Mouse (Mus musculus): ENCODE measurements around the gene Rfng. TPM values are rescaled to one million over a fixed set of nuclear protein-coding genes. Genes with fewer than 3 reads are reported as not detected.

The Rfng gene
- polyA plus RNA-seq, 1 experiment from 2014 or later: 66.4 TPM

Other genes with a start within 250 kb of the Rfng start
- 212 and 232 TPM in 2 replicates for gene Mcrip1, start 234.5 kb downstream of the Rfng start, polyA plus RNA-seq (2016; fragmentation: Nextera tagmentation; extraction: Ambion mirVana)
- gene Ppp1r27, start 233.1 kb downstream of the Rfng start, polyA plus RNA-seq (2016; fragmentation: Nextera tagmentation; extraction: Ambion mirVana): not detected in 2 replicates
- 384 and 418 TPM in 2 replicates for gene P4hb, start 211.0 kb downstream of the Rfng start, polyA plus RNA-seq (2016; fragmentation: Nextera tagmentation; extraction: Ambion mirVana)
- 504 and 557 TPM in 2 replicates for gene Arhgdia, start 202.6 kb downstream of the Rfng start, polyA plus RNA-seq (2016; fragmentation: Nextera tagmentation; extraction: Ambion mirVana)
- 652 and 655 TPM in 2 replicates for gene Alyref, start 185.8 kb downstream of the Rfng start, polyA plus RNA-seq (2016; fragmentation: Nextera tagmentation; extraction: Ambion mirVana)
- 165 and 182 TPM in 2 replicates for gene Anapc11, start 185.8 kb downstream of the Rfng start, polyA plus RNA-seq (2016; fragmentation: Nextera tagmentation; extraction: Ambion mirVana)
- 0.98 TPM in 1 of 2 replicates, not detected in the other for gene Npb, start 175.7 kb downstream of the Rfng start, polyA plus RNA-seq (2016; fragmentation: Nextera tagmentation; extraction: Ambion mirVana)
- gene Pcyt2, start 166.3 kb downstream of the Rfng start, polyA plus RNA-seq (2016; fragmentation: Nextera tagmentation; extraction: Ambion mirVana): 148 and 157 TPM in 2 replicates
- 40.4 and 48.2 TPM in 2 replicates for gene Sirt7, start 159.0 kb downstream of the Rfng start, polyA plus RNA-seq (2016; fragmentation: Nextera tagmentation; extraction: Ambion mirVana)
- gene Mafg, start 150.6 kb downstream of the Rfng start, polyA plus RNA-seq (2016; fragmentation: Nextera tagmentation; extraction: Ambion mirVana): 33.3 and 36.8 TPM in 2 replicates
- 31.6 and 34.1 TPM in 2 replicates for gene Pycr1, start 140.4 kb downstream of the Rfng start, polyA plus RNA-seq (2016; fragmentation: Nextera tagmentation; extraction: Ambion mirVana)
- 0.99 TPM in 1 of 2 replicates, not detected in the other for gene Myadml2, start 136.0 kb downstream of the Rfng start, polyA plus RNA-seq (2016; fragmentation: Nextera tagmentation; extraction: Ambion mirVana)
- gene Notum, start 123.0 kb downstream of the Rfng start, polyA plus RNA-seq (2016; fragmentation: Nextera tagmentation; extraction: Ambion mirVana): 0.58 and 0.87 TPM in 2 replicates
- gene Aspscr1, start 111.2 kb downstream of the Rfng start, polyA plus RNA-seq (2016; fragmentation: Nextera tagmentation; extraction: Ambion mirVana): 149 and 154 TPM in 2 replicates
- 120 and 121 TPM in 2 replicates for gene Cenpx, start 70.5 kb downstream of the Rfng start, polyA plus RNA-seq (2016; fragmentation: Nextera tagmentation; extraction: Ambion mirVana)
- 74.5 and 75.1 TPM in 2 replicates for gene Lrrc45, start 70.3 kb downstream of the Rfng start, polyA plus RNA-seq (2016; fragmentation: Nextera tagmentation; extraction: Ambion mirVana)
- 70.5 and 74.2 TPM in 2 replicates for gene Rac3, start 62.7 kb downstream of the Rfng start, polyA plus RNA-seq (2016; fragmentation: Nextera tagmentation; extraction: Ambion mirVana)
- 11.8 and 14.6 TPM in 2 replicates for gene Dcxr, start 56.9 kb downstream of the Rfng start, polyA plus RNA-seq (2016; fragmentation: Nextera tagmentation; extraction: Ambion mirVana)
- gene Cbr2, start 52.1 kb downstream of the Rfng start, polyA plus RNA-seq (2016; fragmentation: Nextera tagmentation; extraction: Ambion mirVana): 2.0 and 2.3 TPM in 2 replicates
- 5.4 and 6.8 TPM in 2 replicates for gene Hmga1b, start 21.4 kb downstream of the Rfng start, polyA plus RNA-seq (2016; fragmentation: Nextera tagmentation; extraction: Ambion mirVana)
- 235 and 248 TPM in 2 replicates for gene Gps1, start 65 bp upstream of the Rfng start, polyA plus RNA-seq (2016; fragmentation: Nextera tagmentation; extraction: Ambion mirVana)
- 64.2 and 67.6 TPM in 2 replicates for gene Dus1l, start 12.2 kb upstream of the Rfng start, polyA plus RNA-seq (2016; fragmentation: Nextera tagmentation; extraction: Ambion mirVana)
- 139 and 140 TPM in 2 replicates for gene Fasn, start 40.3 kb upstream of the Rfng start, polyA plus RNA-seq (2016; fragmentation: Nextera tagmentation; extraction: Ambion mirVana)
- gene Ccdc57, start 148.7 kb upstream of the Rfng start, polyA plus RNA-seq (2016; fragmentation: Nextera tagmentation; extraction: Ambion mirVana): 5.9 and 6.3 TPM in 2 replicates
- gene Slc16a3, start 164.3 kb upstream of the Rfng start, polyA plus RNA-seq (2016; fragmentation: Nextera tagmentation; extraction: Ambion mirVana): 27.1 and 29.4 TPM in 2 replicates
- 167 and 170 TPM in 2 replicates for gene Csnk1d, start 207.1 kb upstream of the Rfng start, polyA plus RNA-seq (2016; fragmentation: Nextera tagmentation; extraction: Ambion mirVana)